Mouse (Mus musculus) lung, postnatal 0 days (tissue): ENCODE results near the gene Mmp19. TPM values are rescaled to one million over a fixed set of nuclear protein-coding genes. Genes with fewer than 3 reads are reported as not detected.
A peak's percentile ranks its signal among the peaks of the same experiment; 100 is the strongest.
"Not testable (repeated sequence)": the region's sequence is repeated elsewhere in the genome, so short reads cannot be mapped to it uniquely, and the experiment has no call there.

Experiments
- ATAC-seq: fragments of 200-750 bp; cut with Nextera tagmentation; 2 replicates; pipeline ENCODE4 v1.8.0; 2017; ENCODE audit warnings: moderate library complexity
- DNase-seq: peaks from one replicate; pipeline ENCODE4 v3.0.0-alpha.2; 2016; ENCODE audit warnings: low spot score
- H3K27ac ChIP-seq: fragments of 300-500 bp; sonication (generic); 2 replicates; pipeline ENCODE4 v1.5.1; 2014; ENCODE audit warnings: antibody characterized with exemption, mild to moderate bottlenecking, low read length, mixed read lengths
- H3K27me3 ChIP-seq: fragments of 300-500 bp; sonication (generic); replicated peaks from 2 replicates; pipeline ENCODE4 v1.6.1; 2014; ENCODE audit warnings: low read length, mixed read lengths; ENCODE audit not compliant: insufficient read depth
- H3K36me3 ChIP-seq: fragments of 300-500 bp; sonication (generic); 2 replicates; pipeline ENCODE4 v1.6.1; 2014; ENCODE audit warnings: low read length, mixed read lengths; ENCODE audit not compliant: insufficient read depth
- H3K4me1 ChIP-seq: fragments of 300-500 bp; sonication (generic); 2 replicates; pipeline ENCODE4 v1.6.1; 2014; ENCODE audit warnings: antibody characterized with exemption, low read depth, low read length, mixed read lengths; ENCODE audit not compliant: insufficient read depth
- H3K4me2 ChIP-seq: fragments of 300-500 bp; sonication (generic); replicated peaks from 2 replicates; pipeline ENCODE4 v1.6.1; 2014; ENCODE audit warnings: low read depth, mild to moderate bottlenecking, low read length, moderate library complexity, mixed read lengths
- H3K4me3 ChIP-seq: fragments of 300-500 bp; sonication (generic); 2 replicates; pipeline ENCODE4 v1.5.1; 2014; ENCODE audit warnings: low read depth, low read length
- H3K9ac ChIP-seq: fragments of 300-500 bp; sonication (generic); replicated peaks from 2 replicates; pipeline ENCODE4 v1.6.1; 2014; ENCODE audit warnings: low read depth, mild to moderate bottlenecking
- H3K9me3 ChIP-seq: fragments of 300-500 bp; sonication (generic); 2 replicates; pipeline ENCODE4 v1.6.1; 2016; ENCODE audit warnings: low read length, mixed read lengths
- CTCF ChIP-seq: IDR thresholded peaks from 2 replicates; pipeline ENCODE4 v1.5.1; 2016; ENCODE audit warnings: antibody characterized with exemption, mild to moderate bottlenecking
- EP300 ChIP-seq: IDR thresholded peaks from 2 replicates; pipeline ENCODE4 v1.6.1; 2016; ENCODE audit warnings: antibody characterized with exemption, mild to moderate bottlenecking, control low read depth
- WGBS: fragments of 180-500 bp; shearing (Covaris S2); extraction: QIAGEN DNeasy Blood & Tissue Kit; methylation state at CpG from one replicate; pipeline ENCODE4 v1.1.7; 2014; 5-methylcytosine and 5-hydroxymethylcytosine counted together
- polyA plus RNA-seq: library from polyadenylated mRNA; unstranded; fragments of >200 nt; fragmentation: Nextera tagmentation; extraction: Ambion mirVana; gene quantifications from 2 replicates; pipeline ENCODE4 v1.2.1, GENCODE M21; 2015

The Mmp19 gene
- polyA plus RNA-seq, 1 experiment from 2014 or later: 8.2 TPM

GRCm38 (mm10) chr10:128820217-128820616, 29.5 kb downstream of the Mmp19 start:
- Histone ChIP-seq H3K4me3 (no peak overlapping the region), H3K4me2 (no peak overlapping the region), H3K9me3 (no peaks in the 10 kb centered on the region), H3K4me1 (peaks cover 6% of the 10 kb centered on the region; the same call in 1 of the 2 replicates), H3K27ac (no peak overlapping the region), H3K36me3 (peaks cover 16% of the 10 kb centered on the region; the same call in 1 of the 2 replicates), H3K27me3 (no peaks in the 10 kb centered on the region), H3K9ac (no peak overlapping the region)
- no peak for ATAC-seq
- no peak for DNase-seq
- no peak for TF ChIP-seq EP300
- TF ChIP-seq CTCF: no peak
- WGBS: 75% methylated on average over 4 of the region's 4 CpGs

- DNase-seq (peak; percentile 100), ATAC-seq (peak; percentile 99)
- Histone ChIP-seq H3K4me3 (peak within 1 kb of the TSS; percentile 63), H3K4me1 (peaks cover 6% of the 10 kb centered on the region; the same call in 1 of the 2 replicates), H3K4me2 (peak within 1 kb of the TSS; percentile 68), H3K9ac (peak within 1 kb of the TSS; percentile 75), H3K27me3 (no peaks in the 10 kb centered on the region), H3K27ac (peak within 1 kb of the TSS; percentile 62; the same call in 1 of the 2 replicates), H3K36me3 (peaks cover 16% of the 10 kb centered on the region; the same call in 1 of the 2 replicates), H3K9me3 (no peaks in the 10 kb centered on the region)
- under 1% methylated on average over 46 of the region's 46 CpGs for WGBS
- peak; percentile 80 for TF ChIP-seq EP300
- peak; percentile 26 for TF ChIP-seq CTCF
Observed at GRCm38 (mm10) chr10:128821358-128822056, 30.8 kb downstream of the Mmp19 start, which contains the start of gene Ormdl2. Gene Ormdl2, minus strand, starts transcription at chr10:128821645.

- peaks cover 6% of the 10 kb centered on the region; the same call in 1 of the 2 replicates for H3K4me1 ChIP-seq
- DNase-seq (peak; percentile 17), ATAC-seq (no peak)
- peak overlapping the region; percentile 75 for H3K9ac ChIP-seq
- peak overlapping the region; percentile 63 for H3K4me3 ChIP-seq
- no peaks in the 10 kb centered on the region for H3K9me3 ChIP-seq
- peak overlapping the region; percentile 33; the same call in 1 of the 2 replicates for H3K27ac ChIP-seq
- WGBS: 3% methylated on average over 13 of the region's 13 CpGs
- H3K36me3 ChIP-seq: peaks cover 10% of the 10 kb centered on the region; the same call in 1 of the 2 replicates
- H3K27me3 ChIP-seq: no peaks in the 10 kb centered on the region
- peak overlapping the region; percentile 68 for H3K4me2 ChIP-seq
- TF ChIP-seq EP300: no peak
Observed at GRCm38 (mm10) chr10:128822135-128822534, 31.4 kb downstream of the Mmp19 start.

- 63% methylated on average over 4 of the region's 4 CpGs for WGBS
- not testable (repeated sequence) for H3K9ac ChIP-seq, H3K4me3 ChIP-seq, ATAC-seq, H3K9me3 ChIP-seq, H3K27me3 ChIP-seq, H3K4me1 ChIP-seq, H3K4me2 ChIP-seq, H3K36me3 ChIP-seq, DNase-seq, H3K27ac ChIP-seq
Observed at GRCm38 (mm10) chr10:128823087-128823486, 32.4 kb downstream of the Mmp19 start.

- Histone ChIP-seq H3K4me2 (no peak overlapping the region), H3K9me3 (no peaks in the 10 kb centered on the region), H3K4me1 (peaks cover 6% of the 10 kb centered on the region; the same call in 1 of the 2 replicates), H3K36me3 (no peaks in the 10 kb centered on the region), H3K9ac (no peak overlapping the region), H3K4me3 (no peak overlapping the region), H3K27ac (no peak overlapping the region), H3K27me3 (no peaks in the 10 kb centered on the region)
- 95% methylated on average over 9 of the region's 9 CpGs for WGBS
- no peak for TF ChIP-seq EP300
- no peak for TF ChIP-seq CTCF
- DNase-seq (no peak), ATAC-seq (no peak)
Observed at GRCm38 (mm10) chr10:128823821-128824220, 33.1 kb downstream of the Mmp19 start.

- H3K4me2 ChIP-seq: no peak overlapping the region
Observed at GRCm38 (mm10) chr10:128837400-128837799, 46.7 kb downstream of the Mmp19 start.

More at GRCm38 (mm10) chr10:128837400-128837799, 46.7 kb downstream of the Mmp19 start:
- Histone ChIP-seq H3K9ac (no peak overlapping the region), H3K27ac (no peak overlapping the region), H3K4me3 (no peak overlapping the region), H3K36me3 (peaks cover 13% of the 10 kb centered on the region; the same call in 1 of the 2 replicates), H3K4me1 (no peaks in the 10 kb centered on the region), H3K27me3 (no peaks in the 10 kb centered on the region), H3K9me3 (no peaks in the 10 kb centered on the region)
- ATAC-seq (no peak), DNase-seq (no peak)
- TF ChIP-seq CTCF (peak; percentile 26; the same call in 1 of the 2 replicates), EP300 (no peak)
